Mouse (Mus musculus): Measurements from ENCODE around the gene Rnf145. TPM values are rescaled to one million over a fixed set of nuclear protein-coding genes. Genes with fewer than 3 reads are reported as not detected.

The Rnf145 gene
- polyA plus RNA-seq, 1 experiment from 2014 or later = 108 TPM

DNA sequence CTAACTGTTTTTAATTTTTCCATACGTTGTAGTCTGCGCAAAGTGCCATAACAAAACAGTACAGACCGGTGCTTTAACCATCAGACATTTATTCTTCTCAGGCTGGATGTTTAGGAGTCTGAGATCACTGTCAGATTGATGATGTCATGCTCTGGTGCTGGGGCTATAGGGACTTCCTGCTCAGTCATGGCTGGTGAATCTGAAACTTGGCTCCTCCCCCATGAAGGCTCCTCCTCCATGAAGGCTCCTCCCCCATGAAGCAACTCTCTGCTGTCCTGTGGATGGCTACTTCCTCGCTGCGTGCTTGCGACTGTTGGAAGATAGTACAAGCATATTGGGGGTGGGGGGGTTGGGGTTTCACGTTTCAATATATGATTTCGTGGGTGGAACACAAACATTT, 88.1 kb downstream of the Rnf145 start:
- Histone ChIP-seq H3K4me1 (peaks cover 7% of the 10 kb centered on the region), H3K27me3 (ENCODE audit: low read depth, poor library complexity, severe bottlenecking) (peaks cover 8% of the 10 kb centered on the region), H3K4me3 (no peak overlapping the region), H3K36me3 (no peaks in the 10 kb centered on the region), H3K27ac (replicated peaks) (no peak overlapping the region), H3K9me3 (replicated peaks) (no peaks in the 10 kb centered on the region)
- DNase-seq (ENCODE audit: low spot score) = peak; percentile 9
- 87% methylated on average over 8 of the region's 8 CpGs for WGBS

DNA sequence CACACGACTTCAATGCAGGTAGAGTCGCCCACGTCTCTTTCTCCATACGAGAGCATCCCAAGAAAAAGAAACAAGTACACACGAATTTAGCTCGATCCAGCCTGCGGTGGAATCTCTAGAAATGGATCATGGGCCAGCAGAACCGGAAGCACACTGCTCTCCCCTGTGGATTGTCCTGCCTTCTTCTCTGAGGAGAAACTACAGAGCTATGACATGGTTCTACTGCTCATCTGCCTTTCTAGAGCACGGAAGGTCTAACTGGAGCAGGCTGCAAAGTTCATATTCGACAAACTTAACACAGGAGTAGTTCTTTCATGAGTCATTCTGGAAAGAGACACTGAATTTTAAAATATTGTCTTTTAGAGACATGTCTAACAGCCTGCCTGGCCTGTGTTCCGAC, 89.9 kb downstream of the Rnf145 start:
- Histone ChIP-seq H3K4me1 (peaks cover 24% of the 10 kb centered on the region), H3K9me3 (replicated peaks) (no peaks in the 10 kb centered on the region), H3K4me3 (no peak overlapping the region), H3K27me3 (ENCODE audit: low read depth, poor library complexity, severe bottlenecking) (peaks cover 26% of the 10 kb centered on the region), H3K27ac (replicated peaks) (no peak overlapping the region), H3K36me3 (no peaks in the 10 kb centered on the region)
- 89% methylated on average over 11 of the region's 11 CpGs for WGBS
- peak; percentile 7 for DNase-seq (ENCODE audit: low spot score)

DNA sequence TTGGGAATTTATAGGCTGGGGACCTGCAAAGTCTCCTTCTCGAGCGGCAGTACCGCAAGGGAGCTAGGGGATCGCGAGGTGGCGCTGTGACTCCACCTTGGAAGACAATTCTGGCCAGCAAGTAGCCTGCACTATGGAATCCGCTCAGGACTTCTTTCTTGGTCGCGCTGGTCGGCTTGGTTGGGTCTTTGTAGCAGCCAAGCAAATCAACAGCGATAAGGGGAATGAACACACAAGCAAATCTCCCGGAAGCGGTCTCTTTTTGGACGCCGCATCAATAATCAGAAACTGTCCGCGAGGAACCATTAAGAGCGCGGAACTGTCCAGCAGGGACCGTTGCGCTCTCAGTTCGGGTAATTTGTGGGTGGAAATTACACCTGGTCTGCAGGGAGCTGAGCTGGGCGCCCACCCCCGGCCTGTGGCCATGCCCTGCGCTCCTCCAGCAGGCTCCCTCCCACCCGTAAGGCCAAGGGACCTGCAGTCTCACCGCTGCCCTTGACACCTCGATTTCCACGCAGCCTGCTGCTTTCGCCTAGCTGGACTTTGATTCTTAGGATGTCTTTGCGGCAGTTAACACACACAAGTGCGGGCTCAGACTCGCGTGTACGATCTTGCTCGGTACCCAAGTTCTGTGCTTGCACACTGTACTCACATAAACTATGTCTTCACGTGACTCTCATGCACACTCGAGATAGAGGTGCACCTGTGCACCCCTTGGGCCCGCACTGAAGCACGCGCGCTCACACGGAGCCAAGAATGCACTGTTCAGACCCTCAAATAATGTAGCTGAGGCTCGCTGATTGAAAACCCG, 92.4 kb downstream of the Rnf145 start:
- Histone ChIP-seq H3K9me3 (replicated peaks) (no peaks in the 10 kb centered on the region), H3K4me1 (peaks cover 28% of the 10 kb centered on the region), H3K27ac (replicated peaks) (peak overlapping the region; percentile 75), H3K36me3 (no peaks in the 10 kb centered on the region), H3K4me3 (peak overlapping the region; percentile 61), H3K27me3 (ENCODE audit: low read depth, poor library complexity, severe bottlenecking) (peaks cover 51% of the 10 kb centered on the region)
- DNase-seq (ENCODE audit: low spot score) = peak; percentile 90
- 1% methylated on average over 45 of the region's 45 CpGs for WGBS

- no peaks in the 10 kb centered on the region for H3K9me3 ChIP-seq (replicated peaks)
- WGBS = 4% methylated on average over 10 of the region's 10 CpGs
- peaks cover 35% of the 10 kb centered on the region for H3K4me1 ChIP-seq
- DNase-seq (ENCODE audit: low spot score) = peak; percentile 40
- H3K4me3 ChIP-seq = peak overlapping the region; percentile 53
- H3K36me3 ChIP-seq = no peaks in the 10 kb centered on the region
- H3K27ac ChIP-seq (replicated peaks) = no peak overlapping the region
- peaks cover 58% of the 10 kb centered on the region for H3K27me3 ChIP-seq (ENCODE audit: low read depth, poor library complexity, severe bottlenecking)
Measured at GRCm38 (mm10) chr11:44612156-44612555, 93.4 kb downstream of the Rnf145 start.

DNA sequence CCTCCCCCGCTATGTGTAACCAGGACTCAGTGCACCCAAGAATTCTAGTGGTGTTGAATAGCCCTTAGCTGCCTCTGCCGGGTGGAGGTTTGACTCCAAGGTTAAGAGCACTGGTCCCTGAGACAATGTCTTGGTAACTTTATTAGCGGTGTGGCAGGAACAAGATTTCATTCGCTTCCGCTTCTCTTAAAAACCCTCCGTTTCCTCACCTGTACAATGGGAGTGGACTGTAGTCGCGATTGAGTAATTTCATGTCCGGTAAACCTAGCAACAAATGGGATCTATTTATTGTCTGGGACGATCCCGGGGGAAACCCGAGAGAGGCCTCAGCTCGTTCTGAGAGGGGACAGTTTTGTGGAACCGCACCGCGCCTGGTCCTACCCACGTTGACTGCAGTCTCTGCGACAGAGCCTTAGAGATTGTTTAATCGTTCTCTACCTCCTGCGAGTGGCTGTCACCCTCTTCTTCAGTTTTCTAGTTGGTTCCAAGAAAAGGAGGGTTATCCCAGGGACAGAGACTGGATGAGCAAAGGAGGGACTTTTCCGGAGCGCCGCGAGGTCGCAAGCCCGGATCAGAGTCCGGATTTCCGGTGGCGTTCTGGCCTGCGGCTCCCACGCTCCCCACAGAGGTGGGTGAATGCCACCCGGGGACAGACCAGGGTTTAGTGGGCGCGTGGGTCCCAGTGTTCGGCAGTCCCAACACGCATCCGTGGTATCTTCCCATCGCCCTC, 94.1 kb downstream of the Rnf145 start:
- Histone ChIP-seq H3K27me3 (ENCODE audit: low read depth, poor library complexity, severe bottlenecking) (peaks cover 58% of the 10 kb centered on the region), H3K4me1 (peaks cover 35% of the 10 kb centered on the region), H3K27ac (replicated peaks) (peak overlapping the region; percentile 70), H3K9me3 (replicated peaks) (no peaks in the 10 kb centered on the region), H3K36me3 (no peaks in the 10 kb centered on the region), H3K4me3 (peak overlapping the region; percentile 53)
- 1% methylated on average over 38 of the region's 38 CpGs for WGBS
- peak; percentile 65 for DNase-seq (ENCODE audit: low spot score)

DNA sequence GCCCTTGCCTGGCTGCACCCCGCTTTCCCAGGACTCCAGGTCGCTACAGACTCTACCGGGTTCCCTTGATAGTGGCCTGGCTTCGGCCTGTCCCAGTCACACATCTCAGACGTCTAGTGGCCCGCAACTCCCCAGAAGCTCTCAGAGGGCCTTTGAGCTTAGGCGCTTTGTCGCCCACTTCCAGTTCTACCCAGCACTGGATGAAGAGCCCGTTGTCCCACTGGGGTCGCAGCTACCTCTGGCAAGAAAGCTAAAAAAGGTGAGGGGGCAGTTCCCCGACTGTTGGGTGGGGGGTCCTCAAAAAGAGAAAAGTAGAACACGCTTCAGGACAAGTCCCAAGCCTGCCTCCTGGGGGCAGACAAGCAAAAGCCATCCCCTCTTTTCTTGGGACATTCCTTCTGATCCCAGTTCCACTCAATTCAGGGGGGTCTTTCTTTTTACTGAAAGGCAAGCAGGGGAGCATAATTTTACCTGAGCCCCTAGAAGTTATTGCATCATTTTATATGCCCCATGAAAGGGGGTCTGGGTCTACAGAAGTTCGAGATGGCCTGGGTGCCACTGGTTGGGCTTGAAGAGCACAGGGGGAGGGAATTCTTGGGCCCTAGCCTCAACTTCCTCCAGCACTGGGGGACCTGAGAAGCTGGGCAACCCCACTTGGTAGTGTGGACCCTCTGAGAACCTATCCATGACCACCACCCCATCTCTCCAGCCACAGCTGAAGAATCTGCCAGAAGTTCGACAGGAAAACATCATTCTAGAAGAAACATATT, 94.8 kb downstream of the Rnf145 start:
- DNase-seq (ENCODE audit: low spot score) = peak; percentile 52
- H3K9me3 ChIP-seq (replicated peaks) = no peaks in the 10 kb centered on the region
- H3K36me3 ChIP-seq = no peaks in the 10 kb centered on the region
- peak overlapping the region; percentile 70 for H3K27ac ChIP-seq (replicated peaks)
- H3K27me3 ChIP-seq (ENCODE audit: low read depth, poor library complexity, severe bottlenecking) = peaks cover 58% of the 10 kb centered on the region
- H3K4me1 ChIP-seq = peaks cover 38% of the 10 kb centered on the region
- 6% methylated on average over 14 of the region's 14 CpGs for WGBS
- peak overlapping the region; percentile 53 for H3K4me3 ChIP-seq

Small RNA genes within 50 kb of the gene (microRNA-seq; reads per million reads assigned to microRNA genes)
- gene Gm22121 = not detected

Other genes starting within 250 kb of the Rnf145 start
- gene Il12b, start 118.9 kb upstream of the Rnf145 start, polyA plus RNA-seq (2016; fragmentation: Nextera tagmentation; extraction: Ambion mirVana) = not detected in 2 replicates
- 72.3 and 74.4 TPM in 2 replicates for gene Ublcp1, start 48.5 kb upstream of the Rnf145 start, polyA plus RNA-seq (2016; fragmentation: Nextera tagmentation; extraction: Ambion mirVana)
- gene Ebf1, start 98.4 kb downstream of the Rnf145 start, polyA plus RNA-seq (2016; fragmentation: Nextera tagmentation; extraction: Ambion mirVana) = 31.8 and 49.2 TPM in 2 replicates